Mouse (Mus musculus): ENCODE measurements at regions not wholly inside any gene's neighbourhood (a gene's known extent, or its start where the extent isn't known, plus 50 kb on each side); places are given as distances from the start of the nearest gene placed in this dataset.

GRCm38 (mm10) chr12:70766319-70766718, 59.0 kb upstream of the Frmd6 start:
- Histone ChIP-seq H3K9ac (no peak overlapping the region), H3K4me3 (replicated peaks) (no peak overlapping the region), H3K9me3 (no peaks in the 10 kb centered on the region), H3K36me3 (no peaks in the 10 kb centered on the region), H3K4me2 (replicated peaks) (no peak overlapping the region), H3K27ac (no peak overlapping the region), H3K4me1 (replicated peaks) (no peaks in the 10 kb centered on the region), H3K27me3 (replicated peaks) (no peaks in the 10 kb centered on the region)
- ATAC-seq = no peak
- 81% methylated on average over 4 of the region's 4 CpGs for WGBS

GRCm38 (mm10) chr12:70767959-70768358, 57.4 kb upstream of the Frmd6 start:
- H3K27ac ChIP-seq = no peak overlapping the region
- 52% methylated on average over 4 of the region's 4 CpGs for WGBS
- H3K9me3 ChIP-seq = no peaks in the 10 kb centered on the region

GRCm38 (mm10) chr12:70768745-70769144, 56.6 kb upstream of the Frmd6 start:
- Histone ChIP-seq H3K9ac (no peak overlapping the region), H3K4me2 (replicated peaks) (no peak overlapping the region), H3K4me3 (replicated peaks) (no peak overlapping the region), H3K4me1 (replicated peaks) (no peaks in the 10 kb centered on the region), H3K27ac (no peak overlapping the region), H3K27me3 (replicated peaks) (no peaks in the 10 kb centered on the region; the same call in 1 of the 2 replicates), H3K9me3 (no peaks in the 10 kb centered on the region), H3K36me3 (no peaks in the 10 kb centered on the region)
- ATAC-seq = peak; percentile 69
- WGBS = 71% methylated on average over 9 of the region's 9 CpGs

More at GRCm38 (mm10) chr12:70767959-70768358, 57.4 kb upstream of the Frmd6 start:
- ATAC-seq = no peak
- H3K27me3 ChIP-seq (replicated peaks) = no peaks in the 10 kb centered on the region; the same call in 1 of the 2 replicates
- H3K4me2 ChIP-seq (replicated peaks) = no peak overlapping the region
- no peaks in the 10 kb centered on the region for H3K36me3 ChIP-seq
- no peak overlapping the region for H3K4me3 ChIP-seq (replicated peaks)
- H3K9ac ChIP-seq = no peak overlapping the region
- H3K4me1 ChIP-seq (replicated peaks) = no peaks in the 10 kb centered on the region

DNA sequence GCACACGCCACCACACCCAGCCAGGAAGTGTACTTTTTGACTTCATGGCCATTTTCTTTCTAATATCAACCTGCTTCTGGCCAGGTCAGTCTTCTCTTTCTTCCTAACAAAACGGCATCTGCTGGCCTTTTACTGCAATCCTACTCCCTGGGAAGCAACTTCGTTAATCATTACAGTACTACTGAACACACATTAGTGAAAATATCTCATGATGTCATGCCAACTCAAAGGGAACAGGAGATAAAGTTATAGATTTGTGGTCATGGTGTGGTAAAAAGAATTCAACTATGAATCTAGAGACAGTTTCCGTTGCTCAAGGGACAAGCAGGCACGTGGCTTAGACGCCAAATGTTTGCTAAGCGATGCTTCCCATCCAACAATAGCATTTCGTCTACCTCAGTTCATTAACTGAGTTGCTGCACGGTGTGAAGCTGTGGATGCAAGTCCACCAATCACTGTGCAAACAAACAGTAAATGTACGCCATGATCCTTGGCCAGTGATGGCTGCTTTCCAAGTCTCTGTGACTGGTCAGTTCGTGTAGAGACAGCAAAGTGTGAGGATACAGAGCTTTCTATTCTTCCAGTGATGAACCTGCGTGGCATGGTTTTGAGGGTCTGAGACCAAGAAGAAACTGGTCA, 55.7 kb upstream of the Frmd6 start:
- no peak overlapping the region for H3K4me2 ChIP-seq (replicated peaks)
- no peaks in the 10 kb centered on the region; the same call in 1 of the 2 replicates for H3K27me3 ChIP-seq (replicated peaks)
- H3K36me3 ChIP-seq = no peaks in the 10 kb centered on the region
- peak; percentile 82 for ATAC-seq
- H3K4me1 ChIP-seq (replicated peaks) = no peaks in the 10 kb centered on the region
- WGBS = 79% methylated on average over 12 of the region's 12 CpGs
- H3K4me3 ChIP-seq (replicated peaks) = no peak overlapping the region
- H3K27ac ChIP-seq = no peak overlapping the region
- H3K9me3 ChIP-seq = no peaks in the 10 kb centered on the region
- no peak overlapping the region for H3K9ac ChIP-seq

DNA sequence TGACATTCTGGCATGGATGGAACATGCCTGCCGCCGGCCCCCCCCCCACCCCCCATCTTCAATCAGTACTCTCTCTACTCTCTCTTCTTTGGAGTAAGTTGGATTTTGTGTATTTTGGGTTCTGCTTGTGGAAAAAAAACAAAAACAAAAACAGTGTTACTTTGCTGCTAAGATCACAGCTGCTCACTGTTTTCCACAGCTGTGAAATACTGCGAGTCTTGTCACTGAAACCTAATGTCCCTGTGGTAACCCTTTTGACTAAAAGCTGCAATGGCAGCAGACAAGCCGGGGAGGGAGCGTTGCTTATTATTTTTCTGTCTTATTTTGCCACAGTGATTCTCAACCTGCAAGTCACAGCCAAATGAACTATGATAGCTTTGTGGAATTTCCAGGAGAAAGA, 51.3 kb upstream of the Frmd6 start:
- 83% methylated on average over 5 of the region's 5 CpGs for WGBS
- H3K9me3 ChIP-seq = no peaks in the 10 kb centered on the region
- no peaks in the 10 kb centered on the region for H3K4me1 ChIP-seq (replicated peaks)
- no peak overlapping the region for H3K27ac ChIP-seq
- H3K9ac ChIP-seq = no peak overlapping the region
- no peaks in the 10 kb centered on the region; the same call in 1 of the 2 replicates for H3K27me3 ChIP-seq (replicated peaks)
- no peak overlapping the region for H3K4me2 ChIP-seq (replicated peaks)
- no peak for ATAC-seq
- H3K4me3 ChIP-seq (replicated peaks) = no peak overlapping the region
- H3K36me3 ChIP-seq = no peaks in the 10 kb centered on the region

DNA sequence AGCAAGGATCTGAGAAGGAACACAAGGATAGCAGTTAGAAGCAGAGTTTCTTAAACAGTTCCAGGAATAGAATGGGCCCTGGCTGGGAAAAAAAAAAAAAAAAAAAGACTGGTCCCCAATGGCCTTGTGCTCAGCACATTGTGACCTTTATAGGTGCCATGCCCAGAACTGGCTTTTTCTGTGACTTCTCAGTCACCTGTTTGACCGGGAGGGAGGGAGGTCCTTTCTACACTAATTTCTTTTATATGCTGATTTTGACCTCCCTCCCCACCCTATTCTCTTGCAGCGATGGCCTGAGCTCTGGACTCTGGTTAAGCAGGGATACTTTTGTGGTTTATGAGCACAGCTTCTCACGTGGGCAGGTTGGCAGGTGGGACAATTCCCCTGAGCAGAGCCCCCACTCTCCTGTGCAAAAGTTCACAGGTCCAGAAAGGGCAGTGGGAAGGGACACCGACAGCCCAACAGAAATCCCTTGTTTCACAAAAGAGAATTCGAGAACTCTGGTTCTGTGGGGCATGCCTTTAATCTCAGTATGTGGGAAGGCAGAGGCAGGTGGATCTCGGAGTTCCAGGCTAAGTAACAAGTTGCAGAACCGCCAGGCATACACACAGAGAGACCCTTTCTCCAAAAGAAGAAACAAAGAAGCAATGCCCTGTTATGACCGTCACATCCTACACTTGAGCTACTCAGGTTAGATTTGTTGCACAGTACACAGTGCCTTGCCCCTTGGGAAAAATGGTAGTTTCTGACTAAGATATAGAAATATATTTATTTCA, 50.3 kb upstream of the Frmd6 start:
- H3K27ac ChIP-seq = no peak overlapping the region
- ATAC-seq = peak; percentile 12
- 69% methylated on average over 8 of the region's 8 CpGs for WGBS

More for the DNA sequence above, 50.3 kb upstream of the Frmd6 start:
- no peak overlapping the region for H3K4me2 ChIP-seq (replicated peaks)
- H3K36me3 ChIP-seq = no peaks in the 10 kb centered on the region
- no peaks in the 10 kb centered on the region; the same call in 1 of the 2 replicates for H3K27me3 ChIP-seq (replicated peaks)
- no peak overlapping the region for H3K9ac ChIP-seq
- no peaks in the 10 kb centered on the region for H3K9me3 ChIP-seq
- H3K4me3 ChIP-seq (replicated peaks) = no peak overlapping the region
- no peaks in the 10 kb centered on the region for H3K4me1 ChIP-seq (replicated peaks)
